Mouse (Mus musculus): ENCODE results near the gene Mgp. TPM values are rescaled to one million over a fixed set of nuclear protein-coding genes. Genes with fewer than 3 reads are reported as not detected.

Gene Mgp
- polyA plus RNA-seq, 1 experiment from 2014 or later: 9.7 TPM

- H3K4me3 ChIP-seq (ENCODE audit: low read depth, low read length): no peak overlapping the region
- no peak overlapping the region for H3K4me2 ChIP-seq (ENCODE audit: low read depth, low read length)
- H3K9ac ChIP-seq (replicated peaks; ENCODE audit: low read length): no peak overlapping the region
- no peaks in the 10 kb centered on the region for H3K9me3 ChIP-seq (replicated peaks; ENCODE audit: control insufficient read depth, low read length)
- no peaks in the 10 kb centered on the region for H3K27me3 ChIP-seq (ENCODE audit: control insufficient read depth, insufficient read depth, low read length)
- no peak overlapping the region for H3K27ac ChIP-seq (replicated peaks; ENCODE audit: low read depth, low read length)
- WGBS: 87% methylated on average over 8 of the region's 8 CpGs
- no peaks in the 10 kb centered on the region for H3K4me1 ChIP-seq (ENCODE audit: control insufficient read depth, insufficient read depth, low read length)
- DNase-seq (ENCODE audit: low spot score) (no peak), ATAC-seq (replicated peaks; ENCODE audit: insufficient number of reproducible peaks, low FRiP score, low TSS enrichment, low read depth) (no peak)
- H3K36me3 ChIP-seq (replicated peaks; ENCODE audit: control insufficient read depth, insufficient read depth, low read depth, low read length): no peaks in the 10 kb centered on the region
These were observed 40.2 kb upstream of the Mgp start for GRCm38 (mm10) chr6:136915721-136916395.

GRCm38 (mm10) chr6:136914234-136914633, 38.6 kb upstream of the Mgp start:
- Histone ChIP-seq H3K4me2 (ENCODE audit: low read depth, low read length) (no peak overlapping the region), H3K27ac (replicated peaks; ENCODE audit: low read depth, low read length) (no peak overlapping the region), H3K4me1 (ENCODE audit: control insufficient read depth, insufficient read depth, low read length) (no peaks in the 10 kb centered on the region), H3K36me3 (replicated peaks; ENCODE audit: control insufficient read depth, insufficient read depth, low read depth, low read length) (no peaks in the 10 kb centered on the region), H3K9me3 (replicated peaks; ENCODE audit: control insufficient read depth, low read length) (no peaks in the 10 kb centered on the region), H3K9ac (replicated peaks; ENCODE audit: low read length) (no peak overlapping the region), H3K27me3 (ENCODE audit: control insufficient read depth, insufficient read depth, low read length) (no peaks in the 10 kb centered on the region), H3K4me3 (ENCODE audit: low read depth, low read length) (no peak overlapping the region)
- WGBS: 91% methylated on average over 6 of the region's 6 CpGs
- no peak for ATAC-seq (replicated peaks; ENCODE audit: insufficient number of reproducible peaks, low FRiP score, low TSS enrichment, low read depth)
- no peak for DNase-seq (ENCODE audit: low spot score)

GRCm38 (mm10) chr6:136913384-136914126, 37.9 kb upstream of the Mgp start:
- 0 out of 2 replicates have a peak overlapping the region, but pooled peaks have one; percentile 36 for H3K27ac ChIP-seq (replicated peaks; ENCODE audit: low read depth, low read length)
- ATAC-seq (replicated peaks; ENCODE audit: insufficient number of reproducible peaks, low FRiP score, low TSS enrichment, low read depth) (0 out of 2 replicates have a peak, but pooled peaks have one; percentile 27), DNase-seq (ENCODE audit: low spot score) (peak; percentile 61)
- no peak overlapping the region for H3K4me3 ChIP-seq (ENCODE audit: low read depth, low read length)
- WGBS: 12% methylated on average over 18 of the region's 18 CpGs
- no peaks in the 10 kb centered on the region for H3K36me3 ChIP-seq (replicated peaks; ENCODE audit: control insufficient read depth, insufficient read depth, low read depth, low read length)
- no peaks in the 10 kb centered on the region for H3K27me3 ChIP-seq (ENCODE audit: control insufficient read depth, insufficient read depth, low read length)
- H3K4me2 ChIP-seq (ENCODE audit: low read depth, low read length): peak overlapping the region; percentile 32
- H3K9me3 ChIP-seq (replicated peaks; ENCODE audit: control insufficient read depth, low read length): no peaks in the 10 kb centered on the region
- H3K4me1 ChIP-seq (ENCODE audit: control insufficient read depth, insufficient read depth, low read length): no peaks in the 10 kb centered on the region
- 0 out of 2 replicates have a peak overlapping the region, but pooled peaks have one; percentile 4 for H3K9ac ChIP-seq (replicated peaks; ENCODE audit: low read length)

- Histone ChIP-seq H3K4me1 (ENCODE audit: control insufficient read depth, insufficient read depth, low read length) (no peaks in the 10 kb centered on the region), H3K9me3 (replicated peaks; ENCODE audit: control insufficient read depth, low read length) (no peaks in the 10 kb centered on the region), H3K4me3 (ENCODE audit: low read depth, low read length) (no peak overlapping the region), H3K36me3 (replicated peaks; ENCODE audit: control insufficient read depth, insufficient read depth, low read depth, low read length) (no peaks in the 10 kb centered on the region), H3K27ac (replicated peaks; ENCODE audit: low read depth, low read length) (no peak overlapping the region), H3K9ac (replicated peaks; ENCODE audit: low read length) (no peak overlapping the region), H3K4me2 (ENCODE audit: low read depth, low read length) (no peak overlapping the region), H3K27me3 (ENCODE audit: control insufficient read depth, insufficient read depth, low read length) (no peaks in the 10 kb centered on the region)
- DNase-seq (ENCODE audit: low spot score) (no peak), ATAC-seq (replicated peaks; ENCODE audit: insufficient number of reproducible peaks, low FRiP score, low TSS enrichment, low read depth) (no peak)
- no CpG with 5 or more reads among the region's 2 CpGs for WGBS
These were observed 37.2 kb upstream of the Mgp start for GRCm38 (mm10) chr6:136912751-136913265.

- ATAC-seq (replicated peaks; ENCODE audit: insufficient number of reproducible peaks, low FRiP score, low TSS enrichment, low read depth) (no peak), DNase-seq (ENCODE audit: low spot score) (no peak)
- Histone ChIP-seq H3K27ac (replicated peaks; ENCODE audit: low read depth, low read length) (no peak overlapping the region), H3K36me3 (replicated peaks; ENCODE audit: control insufficient read depth, insufficient read depth, low read depth, low read length) (no peaks in the 10 kb centered on the region), H3K4me2 (ENCODE audit: low read depth, low read length) (no peak overlapping the region), H3K4me3 (ENCODE audit: low read depth, low read length) (no peak overlapping the region), H3K9me3 (replicated peaks; ENCODE audit: control insufficient read depth, low read length) (no peaks in the 10 kb centered on the region), H3K27me3 (ENCODE audit: control insufficient read depth, insufficient read depth, low read length) (no peaks in the 10 kb centered on the region), H3K4me1 (ENCODE audit: control insufficient read depth, insufficient read depth, low read length) (no peaks in the 10 kb centered on the region), H3K9ac (replicated peaks; ENCODE audit: low read length) (no peak overlapping the region)
- WGBS: 83% methylated on average over 9 of the region's 9 CpGs
These were observed 34.7 kb upstream of the Mgp start for GRCm38 (mm10) chr6:136910247-136910890.

GRCm38 (mm10) chr6:136906937-136907293, 31.3 kb upstream of the Mgp start:
- Histone ChIP-seq H3K9ac (replicated peaks; ENCODE audit: low read length) (no peak overlapping the region), H3K36me3 (replicated peaks; ENCODE audit: control insufficient read depth, insufficient read depth, low read depth, low read length) (no peaks in the 10 kb centered on the region), H3K4me1 (ENCODE audit: control insufficient read depth, insufficient read depth, low read length) (no peaks in the 10 kb centered on the region), H3K9me3 (replicated peaks; ENCODE audit: control insufficient read depth, low read length) (no peaks in the 10 kb centered on the region), H3K27ac (replicated peaks; ENCODE audit: low read depth, low read length) (no peak overlapping the region), H3K4me2 (ENCODE audit: low read depth, low read length) (no peak overlapping the region), H3K4me3 (ENCODE audit: low read depth, low read length) (no peak overlapping the region), H3K27me3 (ENCODE audit: control insufficient read depth, insufficient read depth, low read length) (no peaks in the 10 kb centered on the region)
- 58% methylated on average over 10 of the region's 10 CpGs for WGBS
- ATAC-seq (replicated peaks; ENCODE audit: insufficient number of reproducible peaks, low FRiP score, low TSS enrichment, low read depth) (no peak), DNase-seq (ENCODE audit: low spot score) (no peak)

- Histone ChIP-seq H3K36me3 (replicated peaks; ENCODE audit: control insufficient read depth, insufficient read depth, low read depth, low read length) (no peaks in the 10 kb centered on the region), H3K4me2 (ENCODE audit: low read depth, low read length) (no peak overlapping the region), H3K27me3 (ENCODE audit: control insufficient read depth, insufficient read depth, low read length) (no peaks in the 10 kb centered on the region), H3K4me3 (ENCODE audit: low read depth, low read length) (no peak overlapping the region), H3K9ac (replicated peaks; ENCODE audit: low read length) (no peak overlapping the region), H3K27ac (replicated peaks; ENCODE audit: low read depth, low read length) (no peak overlapping the region), H3K9me3 (replicated peaks; ENCODE audit: control insufficient read depth, low read length) (no peaks in the 10 kb centered on the region), H3K4me1 (ENCODE audit: control insufficient read depth, insufficient read depth, low read length) (no peaks in the 10 kb centered on the region)
- WGBS: 59% methylated on average over 19 of the region's 19 CpGs
- DNase-seq (ENCODE audit: low spot score) (no peak), ATAC-seq (replicated peaks; ENCODE audit: insufficient number of reproducible peaks, low FRiP score, low TSS enrichment, low read depth) (no peak)
These were observed 30.8 kb upstream of the Mgp start for GRCm38 (mm10) chr6:136906283-136906936.

Data from embryonic facial prominence, embryonic 11.5 days (tissue).